Mouse (Mus musculus) kidney, adult 2 months (tissue): ENCODE data around the gene Rasl10b.

Source experiments
- CTCF ChIP-seq: fragments of 200-500 bp; conservative IDR thresholded peaks from 2 replicates; pipeline ENCODE4 v1.5.1; 2011; ENCODE audit warnings: low read depth, mild to moderate bottlenecking, control low read depth, low read length, moderate library complexity, mixed read lengths; ENCODE audit not compliant: insufficient read depth, insufficient read length
- POLR2A ChIP-seq: fragments of 200-500 bp; IDR thresholded peaks from one replicate; pipeline ENCODE4 v1.6.1; 2011; ENCODE audit warnings: low read depth, low read length, control low read depth

DNA sequence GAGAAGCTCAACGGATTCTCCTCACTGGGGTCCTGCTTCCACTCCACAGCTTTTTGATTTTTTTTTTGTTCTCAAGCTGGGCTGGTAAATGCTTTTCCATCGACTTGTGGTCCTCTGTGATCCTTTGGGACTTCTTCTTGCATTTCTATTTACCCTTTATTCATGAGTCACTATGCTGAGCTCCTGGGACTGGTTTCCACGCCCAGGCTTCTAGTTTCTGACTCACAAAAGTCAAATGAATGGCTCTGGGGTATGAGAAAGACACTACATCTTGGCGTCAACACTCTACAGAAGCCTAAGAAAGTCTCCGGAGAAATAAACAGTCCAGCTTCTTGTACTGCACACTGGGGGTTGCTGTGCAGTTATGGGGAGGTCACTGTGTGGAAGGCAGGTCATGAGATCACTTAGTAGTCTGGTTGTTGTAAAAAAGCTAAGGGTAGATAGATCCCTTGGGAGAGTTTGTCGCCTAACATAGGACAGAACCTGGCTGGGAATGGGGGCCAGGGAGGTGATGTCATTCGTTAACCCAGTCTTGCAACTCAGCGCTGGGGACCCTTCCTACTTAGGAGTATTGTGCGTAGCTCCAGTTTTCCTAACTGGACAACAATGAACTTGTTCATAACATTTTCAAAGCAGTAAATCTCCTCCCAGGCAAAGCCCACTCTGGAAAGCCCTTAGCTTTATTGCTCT, 49.1 kb downstream of the Rasl10b start:
- TF ChIP-seq POLR2A (no peak), CTCF (no peak)
